Mouse (Mus musculus): ENCODE data around the gene Egfl8. TPM values are rescaled to one million over a fixed set of nuclear protein-coding genes. Genes with fewer than 3 reads are reported as not detected.

Egfl8 gene
- polyA plus RNA-seq, 1 experiment from 2014 or later: 4.4 TPM

DNA sequence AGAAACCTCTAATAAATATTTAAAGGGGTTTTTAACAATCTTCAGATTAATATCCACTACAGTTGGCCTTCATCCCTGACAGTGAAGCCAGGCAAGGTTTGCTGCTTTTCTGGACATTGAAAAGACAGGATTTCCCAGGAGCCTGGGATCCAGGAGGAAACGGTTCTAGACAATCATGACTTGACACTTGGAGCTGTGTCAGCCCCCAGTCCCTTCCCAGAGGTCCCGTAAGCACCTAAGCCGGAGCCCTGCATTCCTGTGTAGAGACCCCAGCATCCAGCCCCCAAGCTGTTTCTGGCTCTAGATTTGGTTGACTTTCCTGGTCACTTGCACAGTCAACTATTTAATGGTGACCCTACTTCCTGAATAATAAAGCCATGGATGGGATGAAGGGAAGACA is 42.8 kb upstream of the Egfl8 start:
- peaks cover 12% of the 10 kb centered on the region; the same call in 1 of the 2 replicates for H3K27me3 ChIP-seq (ENCODE audit: control insufficient read depth, insufficient read depth, low read length)
- no peak overlapping the region for H3K27ac ChIP-seq (ENCODE audit: low read depth, low read length)
- H3K9ac ChIP-seq (ENCODE audit: low read depth, low read length): no peak overlapping the region
- no peaks in the 10 kb centered on the region for H3K9me3 ChIP-seq (ENCODE audit: control insufficient read depth, low read length)
- WGBS: 79% methylated on average over 3 of the region's 3 CpGs
- DNase-seq (ENCODE audit: low spot score) (no peak), ATAC-seq (ENCODE audit: low FRiP score) (no peak)
- H3K36me3 ChIP-seq (ENCODE audit: control insufficient read depth, insufficient read depth, low read length): no peaks in the 10 kb centered on the region
- no peaks in the 10 kb centered on the region for H3K4me1 ChIP-seq (replicated peaks; ENCODE audit: control insufficient read depth, insufficient read depth, low read length)
- H3K4me3 ChIP-seq (ENCODE audit: low read depth, low read length): no peak overlapping the region
- H3K4me2 ChIP-seq (replicated peaks; ENCODE audit: low read depth, low read length): no peak overlapping the region

DNA sequence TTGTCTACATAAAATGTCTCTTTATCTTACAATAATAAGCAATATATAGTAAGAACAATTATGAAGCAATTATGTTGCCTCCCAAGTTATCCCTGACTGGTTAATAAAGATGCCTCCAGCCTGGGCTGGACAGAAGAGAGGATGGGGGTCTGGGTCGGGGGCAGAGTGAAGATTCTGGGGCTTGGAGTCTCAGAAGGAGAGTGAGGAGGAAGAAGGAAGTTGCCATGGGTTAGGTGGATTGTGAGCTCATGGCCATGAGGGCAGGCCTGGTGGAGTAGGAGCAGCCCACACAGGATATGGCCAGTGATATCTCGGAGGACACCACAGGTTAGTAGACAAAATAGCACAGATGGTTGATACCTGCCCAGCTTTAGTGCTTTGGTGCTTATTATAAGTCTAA is 42.4 kb upstream of the Egfl8 start:
- no peaks in the 10 kb centered on the region for H3K36me3 ChIP-seq (ENCODE audit: control insufficient read depth, insufficient read depth, low read length)
- H3K27me3 ChIP-seq (ENCODE audit: control insufficient read depth, insufficient read depth, low read length): peaks cover 12% of the 10 kb centered on the region; the same call in 1 of the 2 replicates
- no peak overlapping the region for H3K9ac ChIP-seq (ENCODE audit: low read depth, low read length)
- DNase-seq (ENCODE audit: low spot score) (no peak), ATAC-seq (ENCODE audit: low FRiP score) (no peak)
- H3K4me2 ChIP-seq (replicated peaks; ENCODE audit: low read depth, low read length): no peak overlapping the region
- no peak overlapping the region for H3K4me3 ChIP-seq (ENCODE audit: low read depth, low read length)
- H3K27ac ChIP-seq (ENCODE audit: low read depth, low read length): no peak overlapping the region
- WGBS: 81% methylated on average over 2 of the region's 2 CpGs
- H3K9me3 ChIP-seq (ENCODE audit: control insufficient read depth, low read length): no peaks in the 10 kb centered on the region
- no peaks in the 10 kb centered on the region for H3K4me1 ChIP-seq (replicated peaks; ENCODE audit: control insufficient read depth, insufficient read depth, low read length)

DNA sequence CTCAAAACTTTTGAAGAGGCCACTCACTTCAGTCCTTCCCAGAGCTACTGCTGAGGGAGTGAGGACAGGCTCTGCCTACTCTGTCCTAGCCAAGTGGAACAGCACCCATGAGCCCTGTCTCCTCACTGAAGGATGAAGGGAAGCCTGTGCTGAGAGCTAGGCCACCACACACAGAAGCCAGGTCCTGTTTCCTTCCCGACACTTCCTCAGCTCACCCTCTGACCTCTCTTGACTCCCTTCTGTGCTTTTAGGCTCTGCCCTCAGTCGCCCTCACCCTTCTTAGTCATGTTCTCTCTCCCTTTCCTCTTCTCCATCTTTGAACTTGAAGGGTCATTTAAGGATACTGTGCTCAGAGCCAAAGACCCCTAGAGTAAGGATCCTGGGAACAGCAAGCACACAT is 41.5 kb upstream of the Egfl8 start:
- no peak overlapping the region for H3K27ac ChIP-seq (ENCODE audit: low read depth, low read length)
- DNase-seq (ENCODE audit: low spot score) (no peak), ATAC-seq (ENCODE audit: low FRiP score) (no peak)
- H3K4me2 ChIP-seq (replicated peaks; ENCODE audit: low read depth, low read length): no peak overlapping the region
- 49% methylated on average over 2 of the region's 2 CpGs for WGBS
- H3K9me3 ChIP-seq (ENCODE audit: control insufficient read depth, low read length): no peaks in the 10 kb centered on the region
- H3K4me1 ChIP-seq (replicated peaks; ENCODE audit: control insufficient read depth, insufficient read depth, low read length): no peaks in the 10 kb centered on the region
- H3K36me3 ChIP-seq (ENCODE audit: control insufficient read depth, insufficient read depth, low read length): peaks cover 5% of the 10 kb centered on the region; the same call in 1 of the 2 replicates
- H3K27me3 ChIP-seq (ENCODE audit: control insufficient read depth, insufficient read depth, low read length): peaks cover 12% of the 10 kb centered on the region; the same call in 1 of the 2 replicates
- H3K4me3 ChIP-seq (ENCODE audit: low read depth, low read length): no peak overlapping the region
- H3K9ac ChIP-seq (ENCODE audit: low read depth, low read length): no peak overlapping the region

DNA sequence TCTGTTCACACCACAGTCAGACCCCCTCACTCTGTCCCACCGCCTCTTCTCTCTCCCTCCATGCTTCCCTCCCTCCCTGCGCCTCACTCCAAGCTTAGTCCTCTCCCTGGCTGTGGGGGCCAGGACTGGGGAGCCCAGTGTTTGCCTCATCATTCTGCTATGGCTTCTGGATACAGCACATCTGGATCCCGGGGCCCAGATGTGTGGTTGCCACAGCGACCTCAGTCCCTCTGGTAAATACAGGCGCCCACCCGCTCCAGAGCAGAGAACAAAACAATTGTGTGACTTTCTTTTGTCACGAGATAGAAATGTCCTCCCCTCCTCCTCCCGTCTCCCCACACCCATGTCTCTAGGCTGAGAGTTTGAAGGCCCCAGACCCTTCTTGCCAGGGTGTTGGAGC is 40.9 kb upstream of the Egfl8 start:
- Histone ChIP-seq H3K36me3 (ENCODE audit: control insufficient read depth, insufficient read depth, low read length) (peaks cover 5% of the 10 kb centered on the region; the same call in 1 of the 2 replicates), H3K4me2 (replicated peaks; ENCODE audit: low read depth, low read length) (no peak overlapping the region), H3K9ac (ENCODE audit: low read depth, low read length) (no peak overlapping the region), H3K9me3 (ENCODE audit: control insufficient read depth, low read length) (no peaks in the 10 kb centered on the region), H3K4me3 (ENCODE audit: low read depth, low read length) (no peak overlapping the region), H3K27ac (ENCODE audit: low read depth, low read length) (no peak overlapping the region), H3K27me3 (ENCODE audit: control insufficient read depth, insufficient read depth, low read length) (peaks cover 12% of the 10 kb centered on the region; the same call in 1 of the 2 replicates), H3K4me1 (replicated peaks; ENCODE audit: control insufficient read depth, insufficient read depth, low read length) (no peaks in the 10 kb centered on the region)
- WGBS: 50% methylated on average over 8 of the region's 8 CpGs
- ATAC-seq (ENCODE audit: low FRiP score) (no peak), DNase-seq (ENCODE audit: low spot score) (no peak)

DNA sequence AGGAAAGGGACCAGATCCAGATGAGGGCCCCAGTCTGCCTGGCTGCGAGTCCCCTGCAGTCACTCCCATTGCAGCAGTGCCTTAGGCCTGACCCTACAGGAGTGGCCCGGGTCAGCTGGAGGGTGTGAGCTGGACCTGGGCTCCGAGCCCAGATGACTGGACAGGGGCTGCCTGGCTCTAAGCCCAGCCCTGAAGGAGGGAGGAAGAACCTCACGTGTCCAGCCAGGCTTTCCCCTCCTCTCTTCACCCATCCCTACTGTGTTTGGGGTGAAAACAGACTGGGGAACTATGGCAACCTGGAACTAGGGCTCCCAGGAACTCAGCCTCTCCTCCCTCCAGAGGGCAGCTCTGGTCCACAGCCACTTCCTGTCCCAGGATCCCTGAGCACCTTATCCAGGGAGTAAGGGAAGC is 39.8 kb upstream of the Egfl8 start:
- H3K36me3 ChIP-seq (ENCODE audit: control insufficient read depth, insufficient read depth, low read length): peaks cover 7% of the 10 kb centered on the region; the same call in 1 of the 2 replicates
- DNase-seq (ENCODE audit: low spot score) (no peak), ATAC-seq (ENCODE audit: low FRiP score) (no peak)
- H3K4me2 ChIP-seq (replicated peaks; ENCODE audit: low read depth, low read length): no peak overlapping the region
- H3K9me3 ChIP-seq (ENCODE audit: control insufficient read depth, low read length): no peaks in the 10 kb centered on the region
- no peak overlapping the region for H3K4me3 ChIP-seq (ENCODE audit: low read depth, low read length)
- H3K27me3 ChIP-seq (ENCODE audit: control insufficient read depth, insufficient read depth, low read length): peaks cover 3% of the 10 kb centered on the region; the same call in 1 of the 2 replicates
- no peaks in the 10 kb centered on the region for H3K4me1 ChIP-seq (replicated peaks; ENCODE audit: control insufficient read depth, insufficient read depth, low read length)
- no peak overlapping the region for H3K9ac ChIP-seq (ENCODE audit: low read depth, low read length)
- H3K27ac ChIP-seq (ENCODE audit: low read depth, low read length): no peak overlapping the region
- 66% methylated on average over 4 of the region's 4 CpGs for WGBS

DNA sequence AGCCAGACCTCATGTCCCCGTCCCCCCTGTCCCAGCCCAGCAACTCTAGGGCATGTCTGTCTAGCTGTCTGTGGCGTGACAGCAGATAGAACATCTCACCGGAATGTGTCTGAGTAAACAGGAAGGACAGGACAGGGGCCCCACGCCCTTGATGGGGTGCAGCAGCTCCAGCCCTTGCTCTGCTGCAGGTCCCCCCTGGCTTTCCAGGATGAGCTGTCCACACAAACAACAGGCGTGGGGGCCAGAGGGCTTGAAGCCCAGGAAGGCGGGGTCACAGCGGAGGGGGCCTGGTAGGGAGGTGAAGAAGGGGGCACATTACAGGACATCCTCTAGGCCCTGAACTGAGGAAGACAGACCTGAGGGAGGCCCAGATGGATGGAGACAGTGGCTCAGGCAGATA is 39.4 kb upstream of the Egfl8 start:
- Histone ChIP-seq H3K4me1 (replicated peaks; ENCODE audit: control insufficient read depth, insufficient read depth, low read length) (no peaks in the 10 kb centered on the region), H3K27me3 (ENCODE audit: control insufficient read depth, insufficient read depth, low read length) (peaks cover under 1% of the 10 kb centered on the region; the same call in 1 of the 2 replicates), H3K4me2 (replicated peaks; ENCODE audit: low read depth, low read length) (no peak overlapping the region), H3K36me3 (ENCODE audit: control insufficient read depth, insufficient read depth, low read length) (peaks cover 8% of the 10 kb centered on the region; the same call in 1 of the 2 replicates), H3K27ac (ENCODE audit: low read depth, low read length) (no peak overlapping the region), H3K9ac (ENCODE audit: low read depth, low read length) (no peak overlapping the region), H3K4me3 (ENCODE audit: low read depth, low read length) (no peak overlapping the region), H3K9me3 (ENCODE audit: control insufficient read depth, low read length) (no peaks in the 10 kb centered on the region)
- DNase-seq (ENCODE audit: low spot score): no peak
- ATAC-seq (ENCODE audit: low FRiP score): no peak
- WGBS: 91% methylated on average over 7 of the region's 7 CpGs

DNA sequence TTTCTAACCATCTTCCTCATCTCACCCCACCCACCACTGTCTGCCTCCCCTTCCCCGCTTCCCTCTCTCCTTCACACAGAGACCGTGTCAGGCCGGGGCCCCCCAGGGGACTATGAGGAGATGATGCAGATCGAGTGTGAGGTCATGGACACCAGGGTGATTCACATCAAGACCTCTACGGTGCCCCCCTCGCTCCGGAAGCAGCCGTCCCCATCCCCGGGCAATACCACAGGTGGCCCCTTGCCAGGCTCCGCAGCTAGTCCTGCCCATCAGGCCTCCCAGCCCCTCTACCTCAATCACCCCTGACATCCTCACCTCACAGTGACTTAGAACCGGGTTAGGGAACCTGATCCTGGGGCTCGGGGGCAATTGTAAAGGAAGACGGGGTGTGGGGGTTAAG is 38.6 kb upstream of the Egfl8 start:
- no peaks in the 10 kb centered on the region for H3K27me3 ChIP-seq (ENCODE audit: control insufficient read depth, insufficient read depth, low read length)
- 95% methylated on average over 13 of the region's 13 CpGs for WGBS
- H3K9me3 ChIP-seq (ENCODE audit: control insufficient read depth, low read length): no peaks in the 10 kb centered on the region
- no peak overlapping the region for H3K9ac ChIP-seq (ENCODE audit: low read depth, low read length)
- H3K4me3 ChIP-seq (ENCODE audit: low read depth, low read length): no peak overlapping the region
- H3K4me1 ChIP-seq (replicated peaks; ENCODE audit: control insufficient read depth, insufficient read depth, low read length): no peaks in the 10 kb centered on the region
- H3K27ac ChIP-seq (ENCODE audit: low read depth, low read length): no peak overlapping the region
- ATAC-seq (ENCODE audit: low FRiP score): no peak
- H3K36me3 ChIP-seq (ENCODE audit: control insufficient read depth, insufficient read depth, low read length): peaks cover 12% of the 10 kb centered on the region; the same call in 1 of the 2 replicates
- H3K4me2 ChIP-seq (replicated peaks; ENCODE audit: low read depth, low read length): no peak overlapping the region
- no peak for DNase-seq (ENCODE audit: low spot score)

DNA sequence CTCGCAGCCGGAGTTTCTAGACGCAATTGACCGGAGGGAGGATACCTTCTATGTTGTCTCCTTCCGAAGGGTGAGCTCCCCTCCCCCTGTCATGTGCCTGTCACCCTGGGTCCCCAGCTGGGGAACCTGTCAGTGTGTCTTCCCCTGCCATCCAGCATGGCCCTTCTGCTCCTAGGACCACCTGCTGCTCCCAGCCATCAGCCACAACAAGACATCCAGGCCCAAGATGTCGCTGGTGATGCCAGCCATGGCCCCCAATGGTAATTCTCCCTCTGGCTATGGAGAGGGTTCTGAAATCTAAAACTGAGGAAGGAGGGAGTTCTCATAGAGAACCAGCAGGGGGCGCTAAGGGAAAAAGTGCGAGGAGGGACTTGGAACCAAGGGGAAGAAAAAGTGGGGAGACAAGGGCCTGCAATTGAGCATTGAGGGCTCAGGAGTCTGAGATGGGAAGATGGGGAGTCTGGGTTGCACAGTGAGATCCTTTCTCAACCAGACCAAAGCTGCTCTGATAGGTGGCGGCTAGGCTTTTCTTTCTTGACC is 38.0 kb upstream of the Egfl8 start:
- Histone ChIP-seq H3K4me3 (ENCODE audit: low read depth, low read length) (no peak overlapping the region), H3K27ac (ENCODE audit: low read depth, low read length) (no peak overlapping the region), H3K9ac (ENCODE audit: low read depth, low read length) (no peak overlapping the region), H3K4me2 (replicated peaks; ENCODE audit: low read depth, low read length) (no peak overlapping the region), H3K9me3 (ENCODE audit: control insufficient read depth, low read length) (no peaks in the 10 kb centered on the region), H3K4me1 (replicated peaks; ENCODE audit: control insufficient read depth, insufficient read depth, low read length) (no peaks in the 10 kb centered on the region), H3K36me3 (ENCODE audit: control insufficient read depth, insufficient read depth, low read length) (peaks cover 15% of the 10 kb centered on the region; the same call in 1 of the 2 replicates), H3K27me3 (ENCODE audit: control insufficient read depth, insufficient read depth, low read length) (no peaks in the 10 kb centered on the region)
- ATAC-seq (ENCODE audit: low FRiP score) (no peak), DNase-seq (ENCODE audit: low spot score) (peak; percentile 80)
- 69% methylated on average over 9 of the region's 9 CpGs for WGBS

DNA sequence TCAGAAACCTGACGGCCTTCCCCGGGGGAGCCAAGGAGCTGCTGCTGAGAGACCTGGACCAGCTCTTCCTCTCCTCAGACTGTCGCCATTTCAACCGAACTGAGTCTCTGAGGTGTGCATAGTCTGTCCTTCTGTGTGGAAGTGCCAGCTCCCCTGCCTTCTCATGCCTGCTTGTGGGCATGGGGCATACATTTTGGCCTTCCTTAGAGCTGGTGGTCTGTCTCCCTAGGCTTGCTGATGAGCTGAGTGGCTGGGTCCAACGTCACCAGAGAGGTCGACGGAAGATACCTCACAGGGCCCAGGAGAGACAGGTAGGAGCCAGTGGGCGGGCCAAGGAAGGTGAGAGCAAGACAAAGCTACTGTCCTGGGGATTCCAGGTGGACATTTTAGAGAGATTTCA is 37.2 kb upstream of the Egfl8 start:
- 91% methylated on average over 8 of the region's 8 CpGs for WGBS

More for the DNA sequence above, 37.2 kb upstream of the Egfl8 start:
- DNase-seq (ENCODE audit: low spot score) (no peak), ATAC-seq (ENCODE audit: low FRiP score) (no peak)
- Histone ChIP-seq H3K9me3 (ENCODE audit: control insufficient read depth, low read length) (no peaks in the 10 kb centered on the region), H3K36me3 (ENCODE audit: control insufficient read depth, insufficient read depth, low read length) (peaks cover 15% of the 10 kb centered on the region; the same call in 1 of the 2 replicates), H3K9ac (ENCODE audit: low read depth, low read length) (no peak overlapping the region), H3K4me3 (ENCODE audit: low read depth, low read length) (no peak overlapping the region), H3K4me1 (replicated peaks; ENCODE audit: control insufficient read depth, insufficient read depth, low read length) (no peaks in the 10 kb centered on the region; the same call in 1 of the 2 replicates), H3K27ac (ENCODE audit: low read depth, low read length) (no peak overlapping the region), H3K4me2 (replicated peaks; ENCODE audit: low read depth, low read length) (no peak overlapping the region), H3K27me3 (ENCODE audit: control insufficient read depth, insufficient read depth, low read length) (no peaks in the 10 kb centered on the region)

Data from hindbrain, embryonic 11.5 days (tissue).